Mouse (Mus musculus) right cerebral cortex, postnatal 10 days (tissue): Measurements from ENCODE around the gene Scamp3.
"Not testable (repeated sequence)": the region's sequence is repeated elsewhere in the genome, so short reads cannot be mapped to it uniquely, and the experiment has no call there.

Experiments used
- DNase-seq, 2 experiments: peaks; one replicate each; pipeline ENCODE4 v3.0.0; 2021; ENCODE audit warnings: low spot score in 2 of 2

The Scamp3 gene

GRCm38 (mm10) chr3:89177242-89178106 lies at the start of gene Scamp3:
TSS of gene Scamp3 (plus strand) at chr3:89177473.
- DNase-seq: peak; percentile 92 to 96

- DNase-seq: no peak
Observed at GRCm38 (mm10) chr3:89129908-89130307, 47.4 kb upstream of the Scamp3 start.

DNA sequence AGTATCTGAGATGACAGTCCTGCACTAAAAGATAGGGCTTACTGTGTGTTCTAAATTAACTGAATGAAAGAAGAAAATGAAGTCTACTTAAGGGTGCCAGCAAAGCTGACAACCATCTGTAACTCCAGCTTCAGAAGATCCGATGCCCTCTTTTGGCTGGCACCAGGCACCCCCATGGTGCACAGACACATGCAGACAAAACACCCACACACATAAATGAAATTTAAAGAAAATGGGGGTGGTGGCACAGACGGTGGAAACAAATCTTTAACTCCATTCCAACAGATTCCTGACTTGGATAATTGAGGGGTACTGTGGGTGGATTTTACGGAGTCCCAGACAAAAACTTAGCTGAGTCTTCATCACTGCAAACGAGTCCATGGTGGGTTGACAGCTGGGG lies 45.5 kb upstream of the Scamp3 start:
- peak; percentile 71 to 86 for DNase-seq

DNA sequence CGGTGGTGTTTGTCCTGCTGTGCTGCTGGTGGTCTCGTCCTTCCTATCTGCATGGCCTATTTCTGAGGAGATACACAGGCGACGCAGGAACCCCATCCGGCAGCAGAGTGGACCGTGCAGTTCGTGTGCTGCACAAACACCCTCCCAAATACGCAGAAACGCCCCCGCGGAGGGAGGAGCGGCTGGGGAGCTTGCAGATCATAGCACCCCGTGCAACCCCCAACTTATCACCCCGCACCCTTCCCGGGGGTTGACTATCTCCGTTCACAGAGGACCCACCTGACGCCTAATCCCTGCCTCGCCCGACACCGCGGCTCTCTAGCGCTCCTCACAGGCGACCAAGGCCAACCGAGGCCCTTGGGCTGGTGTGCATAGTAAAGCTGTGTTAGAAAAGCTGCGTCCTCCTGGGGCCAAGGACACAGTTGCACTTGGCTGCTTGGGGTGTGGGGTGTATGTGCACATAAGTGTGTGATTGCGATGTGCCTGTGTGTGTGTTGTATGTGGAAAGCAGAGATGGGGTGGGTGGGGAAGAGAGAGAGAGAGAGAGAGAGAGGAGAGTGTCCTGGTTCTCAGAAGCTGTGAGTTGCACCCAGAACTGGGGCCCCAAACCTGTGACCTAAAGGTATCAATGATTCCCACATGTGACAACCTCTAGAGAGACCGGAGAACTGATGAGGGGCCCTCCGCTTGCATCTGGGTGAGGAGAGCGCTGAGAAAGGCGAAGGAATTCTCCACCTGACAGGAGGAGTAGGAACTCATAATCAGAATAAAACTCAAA lies 44.8 kb upstream of the Scamp3 start:
- DNase-seq: peak; percentile 54 to 56

GRCm38 (mm10) chr3:89133063-89133450 lies 44.2 kb upstream of the Scamp3 start:
- no peak for DNase-seq

GRCm38 (mm10) chr3:89133752-89134151 lies 43.5 kb upstream of the Scamp3 start:
- DNase-seq: no peak

GRCm38 (mm10) chr3:89135958-89136357 lies 41.3 kb upstream of the Scamp3 start, which contains the start of gene Pklr:
TSS of gene Pklr (plus strand) at chr3:89136142.
- DNase-seq: no peak

DNA sequence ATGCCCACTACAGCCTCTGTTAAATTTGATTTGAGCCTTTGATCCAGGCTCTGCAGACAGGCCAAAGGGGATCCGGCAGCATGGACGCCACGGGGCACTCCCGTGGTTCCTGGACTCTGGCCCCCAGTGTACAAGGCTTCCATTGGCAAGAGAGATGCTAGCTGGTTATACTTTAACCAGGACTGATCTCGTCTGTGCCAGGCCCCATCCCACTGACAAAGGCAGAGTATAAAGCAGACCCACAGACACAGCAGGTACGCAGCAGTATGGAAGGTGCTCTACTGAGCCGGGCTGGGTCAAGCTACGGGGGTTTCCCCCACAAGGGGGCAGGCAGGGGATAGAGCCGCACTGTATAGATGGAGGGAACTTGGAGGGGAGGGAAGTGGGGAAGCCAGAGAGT lies 40.9 kb upstream of the Scamp3 start:
- DNase-seq: no peak

GRCm38 (mm10) chr3:89144821-89145220 lies 32.5 kb upstream of the Scamp3 start:
- DNase-seq: no peak

- no peak for DNase-seq
Observed at GRCm38 (mm10) chr3:89145566-89145965, 31.7 kb upstream of the Scamp3 start.

GRCm38 (mm10) chr3:89147101-89147978 lies 29.9 kb upstream of the Scamp3 start:
- no peak for DNase-seq

- DNase-seq: no peak
Observed at GRCm38 (mm10) chr3:89147979-89148311, 29.3 kb upstream of the Scamp3 start.

DNA sequence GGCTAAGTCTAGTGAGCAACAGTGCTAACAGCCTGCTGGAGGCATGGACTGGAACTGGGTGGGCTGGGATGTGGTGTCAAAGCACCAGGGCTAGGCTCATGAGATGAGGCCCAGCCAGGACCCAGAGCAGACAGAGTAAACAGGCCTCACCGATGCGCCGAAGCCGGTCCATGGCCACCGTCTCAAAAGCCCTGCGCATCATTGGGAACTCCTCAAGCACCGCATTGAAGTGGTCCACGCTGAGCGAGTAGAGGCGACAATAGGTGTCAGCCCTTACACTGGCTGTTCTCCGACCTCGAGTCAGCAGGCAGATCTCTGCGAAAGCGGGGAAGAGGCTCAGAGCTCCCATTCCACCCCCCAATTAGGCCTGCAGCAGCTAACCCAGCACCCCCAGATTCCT lies 28.7 kb upstream of the Scamp3 start:
- no peak for DNase-seq

GRCm38 (mm10) chr3:89152084-89152835 lies 25.0 kb upstream of the Scamp3 start:
- no peak for DNase-seq

- no peak for DNase-seq
Observed at GRCm38 (mm10) chr3:89156951-89157350, 20.3 kb upstream of the Scamp3 start.

GRCm38 (mm10) chr3:89158651-89159050 lies 18.6 kb upstream of the Scamp3 start:
- no peak for DNase-seq

DNA sequence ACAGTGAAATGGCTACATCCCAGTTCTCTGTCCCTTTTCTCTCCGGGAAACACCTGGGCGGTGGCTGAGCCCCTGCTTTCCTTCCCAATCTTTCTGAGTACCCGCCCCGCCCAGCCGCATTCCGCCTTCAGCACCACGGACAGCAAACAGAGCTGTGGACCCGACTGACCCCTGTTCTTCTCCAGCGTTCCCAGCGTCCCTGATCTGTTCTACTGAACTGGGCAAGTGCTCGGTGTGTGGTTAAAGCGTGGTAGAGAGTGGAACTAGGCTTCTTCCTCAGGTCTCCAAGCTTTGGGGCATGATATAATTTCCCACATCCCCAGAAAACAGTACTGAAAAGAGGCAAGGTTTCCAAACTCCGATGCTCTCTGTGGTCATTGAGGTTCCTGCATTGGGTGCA lies 18.1 kb upstream of the Scamp3 start:
- no peak for DNase-seq

GRCm38 (mm10) chr3:89159616-89160344 lies 17.5 kb upstream of the Scamp3 start, which contains the start of gene Hcn3:
TSS of gene Hcn3 (minus strand) at chr3:89160196.
- peak; percentile 69 to 79 for DNase-seq

GRCm38 (mm10) chr3:89161207-89161606 lies 16.1 kb upstream of the Scamp3 start:
- DNase-seq: not testable (repeated sequence)

GRCm38 (mm10) chr3:89161786-89162185 lies 15.5 kb upstream of the Scamp3 start:
- DNase-seq: no peak
